Mouse (Mus musculus) lung, postnatal 0 days (tissue): ENCODE data around the gene Mex3d. TPM values are rescaled to one million over a fixed set of nuclear protein-coding genes. Genes with fewer than 3 reads are reported as not detected.

ENCODE experiments used
- ATAC-seq: fragments of 200-750 bp; cut with Nextera tagmentation; 2 replicates; pipeline ENCODE4 v1.8.0; 2017; ENCODE audit warnings: moderate library complexity
- DNase-seq: peaks from one replicate; pipeline ENCODE4 v3.0.0-alpha.2; 2016; ENCODE audit warnings: low spot score
- H3K27ac ChIP-seq: fragments of 300-500 bp; sonication (generic); 2 replicates; pipeline ENCODE4 v1.5.1; 2014; ENCODE audit warnings: antibody characterized with exemption, mild to moderate bottlenecking, low read length, mixed read lengths
- H3K27me3 ChIP-seq: fragments of 300-500 bp; sonication (generic); replicated peaks from 2 replicates; pipeline ENCODE4 v1.6.1; 2014; ENCODE audit warnings: low read length, mixed read lengths; ENCODE audit not compliant: insufficient read depth
- H3K36me3 ChIP-seq: fragments of 300-500 bp; sonication (generic); 2 replicates; pipeline ENCODE4 v1.6.1; 2014; ENCODE audit warnings: low read length, mixed read lengths; ENCODE audit not compliant: insufficient read depth
- H3K4me1 ChIP-seq: fragments of 300-500 bp; sonication (generic); 2 replicates; pipeline ENCODE4 v1.6.1; 2014; ENCODE audit warnings: antibody characterized with exemption, low read depth, low read length, mixed read lengths; ENCODE audit not compliant: insufficient read depth
- H3K4me2 ChIP-seq: fragments of 300-500 bp; sonication (generic); replicated peaks from 2 replicates; pipeline ENCODE4 v1.6.1; 2014; ENCODE audit warnings: low read depth, mild to moderate bottlenecking, low read length, moderate library complexity, mixed read lengths
- H3K4me3 ChIP-seq: fragments of 300-500 bp; sonication (generic); 2 replicates; pipeline ENCODE4 v1.5.1; 2014; ENCODE audit warnings: low read depth, low read length
- H3K9ac ChIP-seq: fragments of 300-500 bp; sonication (generic); replicated peaks from 2 replicates; pipeline ENCODE4 v1.6.1; 2014; ENCODE audit warnings: low read depth, mild to moderate bottlenecking
- H3K9me3 ChIP-seq: fragments of 300-500 bp; sonication (generic); 2 replicates; pipeline ENCODE4 v1.6.1; 2016; ENCODE audit warnings: low read length, mixed read lengths
- CTCF ChIP-seq: IDR thresholded peaks from 2 replicates; pipeline ENCODE4 v1.5.1; 2016; ENCODE audit warnings: antibody characterized with exemption, mild to moderate bottlenecking
- EP300 ChIP-seq: IDR thresholded peaks from 2 replicates; pipeline ENCODE4 v1.6.1; 2016; ENCODE audit warnings: antibody characterized with exemption, mild to moderate bottlenecking, control low read depth
- WGBS: fragments of 180-500 bp; shearing (Covaris S2); extraction: QIAGEN DNeasy Blood & Tissue Kit; methylation state at CpG from one replicate; pipeline ENCODE4 v1.1.7; 2014; 5-methylcytosine and 5-hydroxymethylcytosine counted together
- polyA plus RNA-seq: library from polyadenylated mRNA; unstranded; fragments of >200 nt; fragmentation: Nextera tagmentation; extraction: Ambion mirVana; gene quantifications from 2 replicates; pipeline ENCODE4 v1.2.1, GENCODE M21; 2015

The Mex3d gene
- polyA plus RNA-seq, 1 experiment from 2014 or later = 6.0 TPM

DNA sequence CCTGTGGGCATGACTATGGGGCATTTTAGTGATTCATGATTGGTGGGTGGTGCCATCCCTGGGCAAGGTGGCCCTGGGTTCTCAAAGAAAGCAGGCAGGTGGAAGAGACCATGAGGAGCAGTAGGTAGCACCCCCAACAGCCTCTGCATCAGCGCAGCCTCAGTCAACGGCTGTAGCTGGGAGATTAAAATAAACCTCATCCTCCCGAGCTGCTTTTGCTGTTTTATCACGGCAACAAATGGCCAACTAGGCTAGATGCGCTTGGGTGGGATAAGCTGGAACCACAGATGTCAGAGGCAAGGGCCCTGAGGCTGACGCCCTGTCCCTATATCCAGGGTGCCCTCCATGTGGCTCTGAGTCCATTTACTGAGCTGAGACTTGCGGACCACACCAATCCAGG is 2.8 kb downstream of the Mex3d start:
- WGBS = 62% methylated on average over 7 of the region's 7 CpGs
- Histone ChIP-seq H3K9me3 (no peaks in the 10 kb centered on the region), H3K4me2 (peak overlapping the region; percentile 92; the same call in 1 of the 2 replicates), H3K4me1 (peaks cover 20% of the 10 kb centered on the region; the same call in 1 of the 2 replicates), H3K27ac (no peak overlapping the region), H3K9ac (no peak overlapping the region), H3K4me3 (no peak overlapping the region), H3K27me3 (no peaks in the 10 kb centered on the region), H3K36me3 (peaks cover 19% of the 10 kb centered on the region; the same call in 1 of the 2 replicates)
- no peak for ATAC-seq
- no peak for TF ChIP-seq EP300
- TF ChIP-seq CTCF = no peak
- no peak for DNase-seq

DNA sequence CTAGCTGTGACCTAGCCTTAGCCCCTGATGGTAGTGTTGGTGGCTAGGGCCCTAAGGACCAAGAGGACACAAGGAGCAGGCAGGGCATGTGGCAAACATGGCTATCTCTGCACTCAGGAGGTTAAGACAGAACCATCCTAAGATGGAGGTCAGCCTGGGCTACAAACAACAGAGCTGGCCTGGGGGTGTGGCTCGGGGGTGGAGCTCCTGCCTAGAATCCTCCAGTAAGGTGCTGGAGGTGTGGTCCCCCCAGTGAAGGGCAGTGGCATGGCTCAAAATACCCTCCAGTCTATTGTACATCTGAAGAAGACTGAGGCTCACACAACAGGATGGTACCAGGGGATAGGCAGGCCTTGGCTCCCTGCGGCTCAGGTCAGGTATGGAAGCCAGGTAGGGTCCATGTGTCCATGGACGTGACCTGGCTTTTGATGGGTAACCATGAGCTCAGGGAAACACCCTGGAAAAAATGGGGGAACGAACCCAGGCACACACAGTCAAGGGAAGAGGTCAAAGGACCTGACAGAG is 3.3 kb downstream of the Mex3d start:
- no peaks in the 10 kb centered on the region for H3K27me3 ChIP-seq
- H3K9me3 ChIP-seq = no peaks in the 10 kb centered on the region
- no peak overlapping the region for H3K4me2 ChIP-seq
- ATAC-seq = no peak
- peaks cover 19% of the 10 kb centered on the region; the same call in 1 of the 2 replicates for H3K36me3 ChIP-seq
- H3K9ac ChIP-seq = no peak overlapping the region
- WGBS = 82% methylated on average over 4 of the region's 4 CpGs
- peaks cover 20% of the 10 kb centered on the region; the same call in 1 of the 2 replicates for H3K4me1 ChIP-seq
- no peak for DNase-seq
- TF ChIP-seq EP300 (no peak), CTCF (no peak)
- no peak overlapping the region for H3K4me3 ChIP-seq
- no peak overlapping the region for H3K27ac ChIP-seq

DNA sequence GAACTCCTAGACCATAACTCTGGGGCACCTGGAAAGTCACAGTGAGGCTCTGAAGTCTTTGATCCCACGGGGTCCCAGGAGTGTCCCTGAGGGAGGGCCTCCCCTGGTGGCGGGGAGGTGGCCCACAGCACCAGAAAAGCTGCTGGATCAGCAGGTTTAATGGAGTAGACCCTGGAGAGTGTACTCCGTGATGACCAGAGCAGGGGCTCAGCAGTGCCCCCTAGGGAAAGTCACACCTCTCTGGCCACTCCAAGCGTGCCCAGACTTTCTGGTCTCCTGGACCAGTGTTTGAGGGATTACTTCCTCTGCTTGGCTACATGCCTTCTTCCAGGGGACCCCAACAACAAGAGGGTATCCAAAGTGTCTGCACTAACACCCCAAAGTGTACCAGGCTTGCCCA is 4.0 kb downstream of the Mex3d start:
- Histone ChIP-seq H3K4me1 (peaks cover 20% of the 10 kb centered on the region; the same call in 1 of the 2 replicates), H3K9me3 (no peaks in the 10 kb centered on the region), H3K27me3 (no peaks in the 10 kb centered on the region), H3K4me2 (no peak overlapping the region), H3K27ac (no peak overlapping the region), H3K9ac (no peak overlapping the region), H3K4me3 (no peak overlapping the region), H3K36me3 (peaks cover 19% of the 10 kb centered on the region; the same call in 1 of the 2 replicates)
- no peak for TF ChIP-seq EP300
- TF ChIP-seq CTCF = peak; percentile 49
- DNase-seq (no peak), ATAC-seq (no peak)
- WGBS = 42% methylated on average over 4 of the region's 4 CpGs

DNA sequence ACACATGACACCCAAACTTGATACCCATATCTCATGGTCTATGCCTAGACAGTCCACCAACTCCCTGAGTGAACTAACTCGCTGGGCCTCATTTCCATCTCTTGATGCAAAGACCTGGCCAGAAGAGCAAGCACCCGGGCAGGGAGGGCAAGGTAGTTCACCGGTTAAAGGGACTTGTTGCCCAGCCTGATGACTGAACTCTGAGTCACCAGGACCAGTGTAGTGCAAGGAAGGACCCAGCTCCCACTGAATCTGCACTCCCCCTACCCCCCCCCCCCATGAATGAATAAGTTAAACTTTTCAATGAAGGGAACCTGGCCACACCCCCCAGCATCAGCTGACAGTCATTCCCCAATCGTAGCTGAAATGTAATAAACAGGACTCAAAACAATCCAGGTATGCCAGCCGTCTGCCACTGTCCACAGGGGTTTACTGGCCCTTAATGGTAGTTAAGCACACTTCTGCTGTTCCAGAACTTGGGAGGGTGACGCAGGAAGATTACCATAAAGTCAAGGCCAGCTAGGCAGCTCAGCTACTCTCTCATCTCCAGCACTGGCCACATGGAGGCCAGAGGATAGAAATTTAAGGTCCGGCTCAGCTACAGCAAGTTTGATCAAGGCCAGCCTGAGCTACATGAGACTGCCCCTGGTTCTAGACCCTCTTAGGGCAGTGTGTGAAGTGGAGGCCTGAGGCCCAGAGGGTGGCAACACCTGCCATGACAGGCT is 4.7 kb downstream of the Mex3d start:
- no peak for DNase-seq

DNA sequence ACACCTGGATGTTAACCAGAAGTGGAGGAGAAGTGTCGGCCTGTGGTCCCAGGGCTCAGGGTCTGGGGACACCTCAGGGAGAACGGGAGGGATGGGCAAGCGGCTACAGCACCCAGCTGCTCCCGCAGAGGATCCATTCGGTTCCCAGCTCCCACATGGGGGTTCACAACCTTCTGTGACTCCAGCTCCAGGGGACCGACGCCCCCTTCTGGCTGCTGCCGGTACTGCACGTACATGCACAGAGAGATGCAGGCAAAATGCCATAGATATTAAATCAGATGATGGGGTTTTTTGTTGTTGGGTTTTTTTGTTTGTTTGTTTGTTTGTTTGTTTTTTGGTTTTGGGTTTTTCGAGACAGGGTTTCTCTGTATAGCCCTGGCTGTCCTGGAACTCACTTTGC is 9.7 kb downstream of the Mex3d start:
- Histone ChIP-seq H3K4me2 (no peak overlapping the region), H3K4me3 (no peak overlapping the region), H3K9ac (no peak overlapping the region), H3K36me3 (peaks cover 19% of the 10 kb centered on the region; the same call in 1 of the 2 replicates), H3K27me3 (no peaks in the 10 kb centered on the region), H3K9me3 (no peaks in the 10 kb centered on the region), H3K4me1 (no peaks in the 10 kb centered on the region), H3K27ac (no peak overlapping the region)
- ATAC-seq (no peak), DNase-seq (no peak)
- 49% methylated on average over 10 of the region's 10 CpGs for WGBS
- TF ChIP-seq CTCF = peak; percentile 68
- TF ChIP-seq EP300 = no peak

More for the DNA sequence above, 4.7 kb downstream of the Mex3d start:
- peaks cover 14% of the 10 kb centered on the region; the same call in 1 of the 2 replicates for H3K4me1 ChIP-seq
- no peak overlapping the region for H3K4me3 ChIP-seq
- no peak for ATAC-seq
- H3K27me3 ChIP-seq = no peaks in the 10 kb centered on the region
- TF ChIP-seq CTCF (no peak), EP300 (no peak)
- no peak overlapping the region for H3K4me2 ChIP-seq
- H3K36me3 ChIP-seq = peaks cover 19% of the 10 kb centered on the region; the same call in 1 of the 2 replicates
- H3K27ac ChIP-seq = no peak overlapping the region
- H3K9me3 ChIP-seq = no peaks in the 10 kb centered on the region
- 84% methylated on average over 7 of the region's 7 CpGs for WGBS
- H3K9ac ChIP-seq = no peak overlapping the region

DNA sequence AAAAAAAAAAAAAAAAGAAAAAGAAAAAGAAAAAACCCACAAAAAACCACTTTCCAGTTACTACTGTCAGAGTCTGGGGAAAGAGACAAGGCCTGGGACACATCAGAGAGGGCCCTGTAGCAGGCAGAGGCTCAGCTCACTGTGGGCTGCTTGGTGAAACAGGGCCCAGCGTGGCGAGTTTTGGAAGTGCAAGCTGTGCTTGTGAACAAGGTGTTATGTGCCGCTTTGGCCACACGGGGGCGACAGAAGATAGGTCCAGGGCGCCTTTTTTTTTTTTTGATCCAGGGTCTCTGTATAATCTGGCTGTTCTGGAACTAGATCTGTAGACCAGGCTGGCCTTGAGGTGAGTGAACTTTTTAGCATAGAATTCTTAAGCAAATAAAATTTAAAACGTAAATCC is 11.3 kb downstream of the Mex3d start:
- Histone ChIP-seq H3K9me3 (no peaks in the 10 kb centered on the region), H3K4me1 (no peaks in the 10 kb centered on the region), H3K27me3 (no peaks in the 10 kb centered on the region), H3K4me3 (no peak overlapping the region), H3K27ac (no peak overlapping the region), H3K9ac (no peak overlapping the region), H3K36me3 (peaks cover 7% of the 10 kb centered on the region; the same call in 1 of the 2 replicates), H3K4me2 (no peak overlapping the region)
- TF ChIP-seq CTCF (peak; percentile 97), EP300 (no peak)
- peak; percentile 95 for DNase-seq
- 1% methylated on average over 7 of the region's 7 CpGs for WGBS
- ATAC-seq = peak; percentile 65
